Mouse (Mus musculus) splenic B cell, adult 2 months (primary cell): ENCODE data around the gene Gusb.
"Not testable (repeated sequence)": the region's sequence is repeated elsewhere in the genome, so short reads cannot be mapped to it uniquely, and the experiment has no call there.

Source experiments
- DNase-seq: peaks from one replicate; pipeline ENCODE4 v3.0.0-alpha.2; 2011; ENCODE audit warnings: low read depth, low spot score
- H3K27me3 ChIP-seq: 2 replicates; pipeline ENCODE4 v1.6.1; 2012; ENCODE audit warnings: mild to moderate bottlenecking, low read length, moderate library complexity, mixed read lengths; ENCODE audit not compliant: control insufficient read depth, poor library complexity, insufficient read depth, severe bottlenecking
- H3K36me3 ChIP-seq: 2 replicates; pipeline ENCODE4 v1.6.1; 2012; ENCODE audit warnings: mild to moderate bottlenecking, low read length, moderate library complexity, mixed read lengths; ENCODE audit not compliant: control insufficient read depth, poor library complexity, insufficient read depth, severe bottlenecking

Gene Gusb

DNA sequence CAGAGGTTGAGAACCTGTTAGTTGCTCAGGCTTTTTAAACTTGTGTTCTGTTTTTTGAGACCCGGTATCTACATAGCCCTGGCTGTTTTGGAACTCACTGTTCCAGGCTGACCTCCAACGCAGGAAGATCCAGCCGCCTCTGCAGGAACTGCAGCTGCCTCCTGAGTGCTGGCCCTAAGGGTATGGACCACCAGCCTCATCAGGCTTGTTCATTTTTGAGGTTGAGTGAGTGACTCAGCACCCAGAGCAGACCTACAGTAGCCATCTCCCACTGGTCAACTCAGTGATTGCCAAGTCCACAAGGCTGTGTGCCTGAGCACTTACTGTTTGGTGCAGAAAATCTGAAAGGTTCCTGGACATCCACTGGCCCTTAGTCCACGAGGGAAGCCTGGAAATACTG is 31.4 kb downstream of the Gusb start:
- Histone ChIP-seq H3K36me3 (peaks cover 2% of the 10 kb centered on the region; the same call in 1 of the 2 replicates), H3K27me3 (no peaks in the 10 kb centered on the region)
- DNase-seq = no peak

DNA sequence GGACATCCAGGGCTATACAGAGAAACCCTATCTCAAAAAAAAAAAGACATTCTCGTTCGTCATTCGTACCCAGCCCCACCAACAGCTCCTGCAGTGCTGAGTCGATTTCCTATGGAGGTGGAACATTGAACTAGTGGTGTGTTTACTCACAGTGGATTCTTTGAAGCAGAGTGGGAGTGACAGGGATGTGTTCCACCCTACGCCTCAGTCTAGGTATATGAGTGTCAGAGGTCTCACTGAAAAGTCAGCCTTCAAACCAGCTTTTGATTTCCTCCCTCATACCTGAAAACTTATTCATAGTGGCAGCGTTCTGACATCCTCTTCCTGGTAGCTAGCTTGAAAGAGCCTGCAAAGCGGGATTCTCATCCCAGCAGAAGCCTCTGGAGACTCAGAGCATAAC is 34.4 kb downstream of the Gusb start:
- H3K36me3 ChIP-seq = peaks cover 2% of the 10 kb centered on the region; the same call in 1 of the 2 replicates

DNA sequence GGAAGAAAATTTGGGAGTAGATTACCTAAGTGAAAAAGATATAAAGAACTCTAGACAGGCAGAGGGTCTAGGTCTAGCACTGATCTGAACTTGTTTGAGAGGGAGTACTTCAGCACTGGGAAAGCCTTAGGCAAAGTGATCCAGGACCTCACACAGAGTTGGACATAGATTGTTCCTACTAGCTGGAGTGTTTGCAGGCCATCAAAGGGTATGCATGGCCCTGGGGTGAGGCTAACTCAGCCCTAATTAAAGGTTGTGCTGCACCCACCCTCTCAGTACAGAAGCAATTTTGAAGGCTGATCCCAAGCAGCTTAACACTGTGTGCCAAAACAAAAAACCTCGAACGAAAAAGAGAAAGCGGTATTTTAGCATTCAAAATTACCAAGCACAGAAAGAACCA is 36.4 kb downstream of the Gusb start:
- DNase-seq = no peak
- Histone ChIP-seq H3K27me3 (no peaks in the 10 kb centered on the region), H3K36me3 (peaks cover under 1% of the 10 kb centered on the region; the same call in 1 of the 2 replicates)

More for the DNA sequence above, 34.4 kb downstream of the Gusb start:
- H3K27me3 ChIP-seq = no peaks in the 10 kb centered on the region
- DNase-seq = no peak

DNA sequence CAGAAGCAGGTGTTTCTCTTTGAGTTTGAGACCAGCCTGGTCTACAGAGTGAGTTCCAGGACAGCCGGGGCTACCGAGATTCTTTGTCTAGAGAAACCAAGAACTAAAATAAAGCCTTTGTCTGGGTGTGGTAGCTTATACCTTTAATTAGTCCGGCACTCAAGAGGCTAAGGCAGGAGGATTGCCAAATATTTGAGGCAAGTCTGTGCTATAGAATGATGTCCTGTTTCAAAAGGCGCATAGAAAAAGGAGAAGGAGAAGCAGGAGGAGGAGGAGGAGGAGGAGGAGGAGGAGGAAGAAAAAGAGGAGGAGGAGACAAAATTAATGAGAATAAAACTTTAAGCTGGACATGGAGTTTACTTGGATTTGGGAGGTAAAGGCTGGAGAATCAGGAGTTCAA is 39.6 kb downstream of the Gusb start:
- Histone ChIP-seq H3K36me3 (no peaks in the 10 kb centered on the region), H3K27me3 (no peaks in the 10 kb centered on the region)
- DNase-seq = no peak

DNA sequence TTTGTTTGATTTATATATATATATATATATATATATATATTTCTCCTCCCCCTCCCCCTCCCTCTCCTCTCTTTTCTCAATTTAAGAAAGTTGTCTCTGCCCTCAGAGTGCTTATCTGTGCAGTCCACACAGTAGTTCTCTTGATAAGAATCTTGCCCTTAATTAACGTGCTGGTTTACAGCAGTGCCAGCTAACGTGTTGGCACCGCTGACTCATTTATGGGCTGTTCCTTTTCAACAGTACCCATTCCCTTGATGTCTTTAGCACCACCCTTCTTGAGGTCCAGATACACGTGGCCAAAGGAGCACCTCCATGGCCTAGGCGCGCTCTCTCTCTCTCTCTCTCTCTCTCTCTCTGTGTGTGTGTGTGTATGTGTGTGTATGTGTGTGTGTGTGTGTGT is 47.1 kb downstream of the Gusb start:
- no peak for DNase-seq
- Histone ChIP-seq H3K27me3 (no peaks in the 10 kb centered on the region), H3K36me3 (no peaks in the 10 kb centered on the region)

DNA sequence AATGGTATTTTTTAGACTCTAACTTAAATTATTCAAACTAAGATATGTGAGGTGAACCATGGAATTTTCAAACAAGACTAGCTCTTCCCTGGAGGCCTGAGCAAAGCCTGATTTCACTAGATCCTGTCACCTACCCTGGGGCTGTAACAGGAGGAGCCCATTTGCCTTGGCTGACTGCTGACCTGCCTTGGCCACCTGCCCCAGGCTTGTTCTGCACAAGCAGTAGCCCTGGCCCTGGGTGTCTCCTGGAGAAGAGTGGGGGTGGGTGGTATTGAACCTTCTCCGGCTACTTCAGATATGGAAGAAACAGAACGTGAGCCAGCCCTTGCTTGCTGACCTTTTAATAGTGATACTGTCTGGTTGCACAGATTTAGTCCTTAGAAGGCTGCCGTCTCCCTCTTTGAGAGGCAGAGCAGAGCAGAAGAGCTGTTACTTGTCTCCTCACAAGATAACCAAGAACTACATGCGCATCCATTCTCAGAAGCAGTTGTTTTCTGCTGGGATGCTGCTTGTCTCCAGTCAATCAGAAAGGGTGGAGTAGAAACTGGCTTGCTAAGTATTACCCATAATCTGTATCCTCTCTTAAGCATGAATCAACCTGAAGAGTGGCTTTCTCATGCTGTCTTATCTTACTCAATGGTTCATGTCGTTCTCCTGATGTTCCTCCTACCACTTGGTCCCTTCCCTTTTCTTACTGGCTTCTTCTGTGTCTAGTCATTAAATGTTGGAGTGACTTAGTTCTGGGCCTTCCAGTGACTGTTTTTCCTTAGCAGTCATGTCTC is 48.2 kb downstream of the Gusb start:
- H3K36me3 ChIP-seq = no peaks in the 10 kb centered on the region
- DNase-seq = no peak
- no peaks in the 10 kb centered on the region for H3K27me3 ChIP-seq

DNA sequence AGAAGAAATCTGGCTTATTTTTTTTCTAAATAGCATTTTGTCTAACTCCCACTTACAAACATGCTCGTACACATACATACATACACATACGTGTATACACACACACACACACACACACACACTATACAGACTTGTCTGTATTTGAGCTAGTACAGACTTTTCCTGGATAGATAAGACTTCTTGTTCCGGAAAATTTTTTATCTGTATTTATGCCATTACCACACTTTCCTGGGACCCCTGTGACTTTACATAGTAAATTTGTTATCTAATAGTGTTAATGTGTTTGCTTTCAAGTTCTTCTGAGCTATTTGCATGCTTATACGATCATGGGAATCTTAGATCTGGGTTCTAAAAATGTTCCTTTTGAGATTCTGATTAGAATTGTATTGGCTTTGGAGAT is 50.7 kb downstream of the Gusb start:
- Histone ChIP-seq H3K36me3 (no peaks in the 10 kb centered on the region), H3K27me3 (no peaks in the 10 kb centered on the region)
- no peak for DNase-seq

DNA sequence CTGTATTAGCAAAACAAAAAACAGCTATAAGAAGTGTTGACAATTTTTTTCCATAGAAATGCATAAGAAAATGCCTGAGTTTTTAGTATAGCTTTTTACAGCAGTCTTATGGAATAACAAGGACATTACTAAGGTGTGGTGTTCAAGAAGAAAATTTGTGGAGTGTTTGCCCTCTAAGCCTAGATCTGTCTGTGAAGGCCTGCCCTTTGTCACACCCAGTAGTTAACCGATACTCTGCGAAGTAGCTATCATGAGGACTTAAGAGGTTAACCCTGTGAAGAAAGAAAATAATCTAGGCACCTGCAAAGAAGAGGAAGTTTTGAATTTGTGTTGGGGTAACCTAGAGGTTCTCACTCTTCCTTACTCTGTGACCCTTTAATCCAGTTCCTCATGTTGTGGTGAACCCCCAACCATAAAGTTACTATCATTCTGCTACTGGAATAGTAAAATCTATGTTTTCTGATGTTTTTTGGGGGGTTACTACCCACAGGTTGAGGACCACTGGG is 55.3 kb downstream of the Gusb start:
- no peaks in the 10 kb centered on the region for H3K36me3 ChIP-seq
- peak; percentile 18 for DNase-seq
- no peaks in the 10 kb centered on the region for H3K27me3 ChIP-seq

DNA sequence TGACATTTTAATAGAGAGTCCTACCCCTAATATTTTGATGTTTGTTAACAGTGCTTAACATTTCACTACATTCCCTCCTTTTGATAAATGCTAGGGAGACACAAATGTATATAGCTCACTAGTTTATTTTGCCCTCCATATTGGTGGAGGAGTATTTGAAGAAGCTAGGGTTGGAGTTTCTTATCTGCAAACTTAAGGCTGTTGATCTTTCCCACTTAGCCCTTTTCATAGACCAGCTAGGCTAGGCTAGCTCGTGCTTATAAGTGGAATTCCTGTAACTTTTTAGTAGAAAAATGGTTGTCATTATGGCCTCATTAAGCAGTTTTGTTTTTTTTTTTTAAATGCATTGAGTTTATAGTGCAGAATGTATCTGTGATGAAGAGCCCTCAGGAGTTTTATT is 59.4 kb downstream of the Gusb start:
- H3K36me3 ChIP-seq = no peaks in the 10 kb centered on the region
- H3K27me3 ChIP-seq = no peaks in the 10 kb centered on the region
- DNase-seq = no peak

DNA sequence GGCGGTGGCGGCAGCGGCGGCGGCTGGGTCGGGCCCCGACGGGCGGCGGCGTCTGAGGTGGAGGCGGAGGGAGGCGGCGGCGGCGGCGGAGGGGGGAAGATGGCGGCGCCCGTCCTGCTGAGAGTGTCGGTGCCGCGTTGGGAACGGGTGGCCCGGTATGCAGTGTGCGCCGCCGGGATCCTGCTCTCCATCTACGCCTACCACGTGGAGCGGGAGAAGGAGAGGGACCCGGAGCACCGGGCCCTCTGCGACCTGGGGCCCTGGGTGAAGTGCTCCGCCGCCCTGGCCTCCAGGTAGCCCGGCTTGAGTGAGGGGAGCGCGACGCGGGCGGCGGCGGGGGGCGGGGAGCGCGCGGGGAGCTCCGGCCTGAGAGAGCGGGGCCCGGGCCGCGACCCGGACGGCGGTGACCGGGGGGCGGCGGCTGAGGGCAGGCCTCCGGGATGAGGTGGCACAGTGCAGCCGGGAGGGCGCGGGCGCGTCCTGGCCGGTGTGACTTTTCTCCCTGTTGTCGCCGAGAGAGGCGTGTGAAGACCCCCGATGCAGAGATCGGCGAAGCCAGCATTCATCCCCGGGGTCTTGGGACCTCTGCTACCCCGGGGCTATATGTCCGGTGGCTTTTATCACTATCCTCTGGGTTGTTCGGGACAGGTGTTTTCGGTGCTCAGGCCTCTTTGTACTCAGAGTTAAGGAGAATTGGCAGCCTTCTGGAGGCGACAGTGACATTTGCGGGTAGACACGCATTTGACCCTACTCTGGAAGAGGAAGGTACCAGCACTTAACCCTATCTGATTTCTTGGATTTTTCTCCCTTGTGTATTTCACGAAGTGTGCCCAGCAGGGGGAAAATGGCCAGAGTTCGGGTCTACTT is 60.5 kb downstream of the Gusb start:
- H3K36me3 ChIP-seq, H3K27me3 ChIP-seq: not testable (repeated sequence)
- peak; percentile 34 for DNase-seq

DNA sequence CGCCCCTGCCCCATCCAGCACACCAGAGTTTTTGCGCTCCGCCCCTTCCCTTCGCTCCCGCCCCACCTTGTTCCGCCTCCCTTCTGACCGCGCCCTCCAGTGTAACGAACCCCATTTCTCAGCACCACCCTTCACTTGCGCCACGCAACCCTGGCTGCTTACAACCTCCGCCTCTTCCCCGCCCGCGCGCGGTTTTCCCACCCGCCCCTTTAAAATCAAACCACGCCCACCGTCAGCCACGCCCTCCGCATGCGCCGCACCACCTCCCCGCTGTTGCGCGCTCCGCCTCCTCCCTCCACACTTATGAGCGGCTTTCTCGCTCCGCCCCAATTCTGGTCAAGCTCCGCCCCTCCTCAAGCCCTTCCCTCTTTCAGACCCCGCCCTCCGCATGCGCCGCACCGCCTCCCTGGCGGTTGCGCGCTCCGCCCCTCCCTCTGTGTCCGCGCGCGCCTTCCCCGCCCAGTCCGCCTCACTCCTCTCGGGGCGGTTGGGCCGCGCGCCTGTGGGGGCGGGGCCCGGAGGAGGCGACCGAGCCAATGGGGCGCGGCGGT is 61.3 kb downstream of the Gusb start, which contains the start of gene Vkorc1l1:
TSS of gene Vkorc1l1 (plus strand) at position 476 of the 551 bp plus-strand sequence.
- H3K36me3 ChIP-seq = no peaks in the 10 kb centered on the region
- DNase-seq = peak; percentile 100
- H3K27me3 ChIP-seq = no peaks in the 10 kb centered on the region

DNA sequence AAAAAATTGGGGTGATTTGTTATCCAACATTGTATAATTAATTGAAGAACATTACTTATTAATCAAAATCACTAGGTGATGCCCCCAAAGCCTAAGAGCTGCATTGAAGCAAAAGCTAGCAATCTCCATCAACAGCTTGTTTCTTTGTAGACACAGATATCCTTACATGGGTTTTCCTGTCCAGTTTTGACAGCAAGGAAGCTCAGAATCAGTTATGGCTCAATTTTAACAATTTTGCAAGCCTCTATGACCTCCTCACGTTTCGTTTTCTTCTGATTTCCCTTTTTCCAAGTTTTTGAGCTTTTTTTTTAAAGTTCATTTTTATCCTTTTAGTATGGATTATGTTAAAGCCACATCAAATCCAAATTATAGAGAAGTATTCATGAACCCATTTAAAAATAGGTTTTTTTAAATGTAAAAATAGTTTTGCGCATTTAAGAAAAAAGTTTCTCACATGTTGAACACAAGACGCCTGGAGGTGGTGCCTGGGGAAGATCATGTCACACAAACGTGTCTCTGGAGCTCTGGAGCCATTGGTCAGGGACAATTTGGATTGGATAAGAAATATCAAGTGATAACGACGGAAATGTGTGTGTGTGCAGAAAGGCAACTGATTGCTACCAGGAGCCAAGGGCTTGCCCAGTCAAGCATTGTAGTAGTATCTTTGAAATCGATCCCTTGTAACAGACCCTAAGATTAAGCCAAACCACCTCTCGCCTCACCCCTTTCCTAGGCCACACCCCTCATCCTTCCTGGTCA is 61.9 kb downstream of the Gusb start:
- H3K36me3 ChIP-seq = no peaks in the 10 kb centered on the region
- no peaks in the 10 kb centered on the region for H3K27me3 ChIP-seq
- no peak for DNase-seq

DNA sequence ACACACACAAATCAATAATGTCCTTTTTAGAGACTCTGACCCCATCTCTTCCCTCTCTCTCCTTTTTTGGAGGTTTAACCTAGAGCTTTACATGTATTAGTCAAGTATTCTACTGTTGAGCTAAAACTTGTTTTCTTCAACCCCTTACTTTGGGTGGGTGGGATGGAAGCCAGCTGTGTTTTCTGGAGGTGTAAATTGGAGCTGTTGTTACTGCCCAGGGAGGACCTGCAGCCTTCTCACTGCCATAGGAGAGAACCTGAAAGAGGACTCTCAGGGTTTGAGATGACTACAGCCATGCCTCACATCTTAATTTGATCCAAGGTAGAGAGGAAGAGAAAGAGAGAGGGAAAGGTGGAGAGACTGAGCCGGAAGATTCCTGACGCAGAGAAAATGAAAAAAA is 62.6 kb downstream of the Gusb start:
- DNase-seq = no peak
- Histone ChIP-seq H3K36me3 (no peaks in the 10 kb centered on the region), H3K27me3 (no peaks in the 10 kb centered on the region)
